Mouse (Mus musculus) brain, embryonic 14.5 days (tissue): ENCODE measurements at regions not wholly inside any gene's neighbourhood (a gene's known extent, or its start where the extent isn't known, plus 50 kb on each side); places are given as distances from the start of the nearest gene placed in this dataset.

Experiments used
- CTCF ChIP-seq: fragments of 200-500 bp; IDR thresholded peaks from 2 replicates; pipeline ENCODE4 v1.5.1; 2012; ENCODE audit warnings: inconsistent platforms, mild to moderate bottlenecking, moderate library complexity, borderline replicate concordance; ENCODE audit not compliant: insufficient read depth, insufficient read length; ENCODE audit errors: extremely low read depth
- POLR2A ChIP-seq: fragments of 200-500 bp; IDR thresholded peaks from 2 replicates; pipeline ENCODE4 v1.6.1; 2012; ENCODE audit warnings: mild to moderate bottlenecking, inconsistent platforms, borderline replicate concordance; ENCODE audit not compliant: poor library complexity, insufficient read depth, insufficient read length, severe bottlenecking; ENCODE audit errors: extremely low read depth

GRCm38 (mm10) chr8:6207617-6208349 lies 1102.6 kb upstream of the Slc10a2 start:
- TF ChIP-seq CTCF: no peak
- no peak for TF ChIP-seq POLR2A
